In genomic region chr12:110992128-110992553, GRCm38 (mm10) we compare ENCODE assay signal across 8 mouse cellular contexts. TPM values are rescaled to one million over a fixed set of nuclear protein-coding genes. Genes with fewer than 3 reads are reported as not detected.
DNase-seq lines count a peak whose midpoint lies in the region; ATAC-seq and TF ChIP-seq lines count a peak whose summit lies in the region.

No protein-coding gene starts in this region.

- H3K36me3 ChIP-seq in forebrain, embryonic 13.5 days (ENCODE audit: poor library complexity, severe bottlenecking), result no peaks in the 10 kb centered on the region
- no peaks in the 10 kb centered on the region for H3K36me3 ChIP-seq in liver, embryonic 16.5 days (ENCODE audit: control insufficient read depth, insufficient read depth)
- no peaks in the 10 kb centered on the region for H3K36me3 ChIP-seq in neural tube, embryonic 12.5 days
- no peaks in the 10 kb centered on the region for H3K36me3 ChIP-seq in stomach, postnatal 0 days (ENCODE audit: control insufficient read depth, insufficient read depth, low read length)

- peak overlapping the region; percentile 61 for H3K4me2 ChIP-seq in forebrain, embryonic 13.5 days
- H3K4me2 ChIP-seq in liver, embryonic 16.5 days (ENCODE audit: low read depth, low read length), result peak overlapping the region; percentile 84
- H3K4me2 ChIP-seq in neural tube, embryonic 12.5 days (replicated peaks), result peak overlapping the region; percentile 65
- peak overlapping the region; percentile 64 for H3K4me2 ChIP-seq in stomach, postnatal 0 days (replicated peaks; ENCODE audit: low read depth)

- H3K9ac ChIP-seq in forebrain, embryonic 13.5 days, result peak overlapping the region; percentile 63
- peak overlapping the region; percentile 66 for H3K9ac ChIP-seq in liver, embryonic 16.5 days (ENCODE audit: low read depth, low read length)
- peak overlapping the region; percentile 54 for H3K9ac ChIP-seq in neural tube, embryonic 12.5 days
- peak overlapping the region; percentile 45 for H3K9ac ChIP-seq in stomach, postnatal 0 days (ENCODE audit: low read length)

- H3K9me3 ChIP-seq in forebrain, embryonic 13.5 days (replicated peaks), result no peaks in the 10 kb centered on the region
- H3K9me3 ChIP-seq in liver, embryonic 16.5 days (replicated peaks; ENCODE audit: control insufficient read depth, low read length), result no peaks in the 10 kb centered on the region
- no peaks in the 10 kb centered on the region for H3K9me3 ChIP-seq in neural tube, embryonic 12.5 days
- no peaks in the 10 kb centered on the region for H3K9me3 ChIP-seq in stomach, postnatal 0 days (ENCODE audit: control insufficient read depth, low read length)

- 0% methylated on average over 24 of the region's 24 CpGs for WGBS in forebrain, embryonic 13.5 days
- WGBS in liver, embryonic 16.5 days (ENCODE audit: insufficient replicate concordance), result under 1% methylated on average over 24 of the region's 24 CpGs
- under 1% methylated on average over 24 of the region's 24 CpGs for WGBS in neural tube, embryonic 12.5 days
- under 1% methylated on average over 24 of the region's 24 CpGs for whole genome bisulfite sequencing in stomach, postnatal 0 days

- peak overlapping the region; percentile 63; the same call in 1 of the 2 replicates for H3K27ac ChIP-seq in forebrain, embryonic 13.5 days
- H3K27ac ChIP-seq in liver, embryonic 16.5 days (ENCODE audit: low read length), result peak overlapping the region; percentile 80
- H3K27ac ChIP-seq in neural tube, embryonic 12.5 days, result no peak overlapping the region
- peak overlapping the region; percentile 90 for H3K27ac ChIP-seq in stomach, postnatal 0 days (replicated peaks)

- TF ChIP-seq EP300 in stomach, postnatal 0 days (optimal IDR thresholded peaks at IDR 0.05), result no peak

- DNase-seq in ES-CJ7 (ENCODE audit: low read depth, low spot score), result peak; percentile 97
- peak; percentile 95 to 97 for DNase-seq in heart, postnatal 10 days
- peak; percentile 96 for DNase-seq in kidney, postnatal 4 days
- peak; percentile 94 for DNase-seq in stomach, postnatal 0 days (ENCODE audit: low spot score)

- peak; percentile 98 for TF ChIP-seq CTCF in stomach, postnatal 0 days (IDR thresholded peaks at IDR 0.05; ENCODE audit: low read depth)

- ATAC-seq in cerebellum, adult (ENCODE audit: insufficient number of reproducible peaks, low FRiP score, low TSS enrichment), result peak; percentile 84
- peak; percentile 89 for ATAC-seq in forebrain, embryonic 13.5 days
- ATAC-seq in liver, embryonic 16.5 days (ENCODE audit: low read depth), result peak; percentile 95
- ATAC-seq in neural tube, embryonic 12.5 days (ENCODE audit: low FRiP score, low read depth), result peak; percentile 82
- ATAC-seq in stomach, postnatal 0 days (ENCODE audit: low FRiP score, low TSS enrichment), result peak; percentile 86

- H3K4me3 ChIP-seq in forebrain, embryonic 13.5 days, result peak overlapping the region; percentile 44
- peak overlapping the region; percentile 70 for H3K4me3 ChIP-seq in liver, embryonic 16.5 days (ENCODE audit: low read depth, low read length)
- peak overlapping the region; percentile 46 for H3K4me3 ChIP-seq in neural tube, embryonic 12.5 days
- peak overlapping the region; percentile 43 for H3K4me3 ChIP-seq in stomach, postnatal 0 days (ENCODE audit: low read depth, low read length)

- peaks cover 13% of the 10 kb centered on the region; the same call in 1 of the 2 replicates for H3K4me1 ChIP-seq in forebrain, embryonic 13.5 days
- peaks cover 18% of the 10 kb centered on the region for H3K4me1 ChIP-seq in liver, embryonic 16.5 days (ENCODE audit: control insufficient read depth, low read depth, low read length)
- H3K4me1 ChIP-seq in neural tube, embryonic 12.5 days, result peaks cover 7% of the 10 kb centered on the region; the same call in 1 of the 2 replicates
- no peaks in the 10 kb centered on the region for H3K4me1 ChIP-seq in stomach, postnatal 0 days (replicated peaks; ENCODE audit: control insufficient read depth, insufficient read depth)

- no peaks in the 10 kb centered on the region for H3K27me3 ChIP-seq in forebrain, embryonic 13.5 days
- no peaks in the 10 kb centered on the region for H3K27me3 ChIP-seq in liver, embryonic 16.5 days (ENCODE audit: control insufficient read depth, insufficient read depth, low read depth, low read length)
- no peaks in the 10 kb centered on the region for H3K27me3 ChIP-seq in neural tube, embryonic 12.5 days (replicated peaks)
- no peaks in the 10 kb centered on the region for H3K27me3 ChIP-seq in stomach, postnatal 0 days (ENCODE audit: control insufficient read depth, insufficient read depth, low read length)

- intact Hi-C loops in heart, postnatal 10 days (cut with DNase I), result loop anchor here (1.0 to 10.0 kb wide), 3 partner anchors 56 to 577 kb away; no protein-coding TSS in a partner anchor

RNA-seq across cellular contexts. Expression of gene Ankrd9, which starts 13.3 kb away (rescaled TPM):
- polyA plus RNA-seq in forebrain, embryonic 13.5 days (2015; fragmentation: Nextera tagmentation; extraction: Ambion mirVana), result 9.1 and 9.4 TPM in 2 replicates
- total RNA-seq in heart, postnatal 10 days (2021), result 10 to 100 TPM; 35.4 to 70.2 TPM
- 54.7 and 55.9 TPM in 2 replicates for polyA plus RNA-seq in liver, embryonic 16.5 days (2015; fragmentation: Nextera tagmentation; extraction: Ambion mirVana)
- polyA plus RNA-seq in neural tube, embryonic 12.5 days (2016; fragmentation: Nextera tagmentation; extraction: Ambion mirVana), result 9.5 and 10.5 TPM in 2 replicates
- 25.1 and 25.9 TPM in 2 replicates for polyA plus RNA-seq in stomach, postnatal 0 days (2015; fragmentation: Nextera tagmentation; extraction: Ambion mirVana)

RNA-seq across cellular contexts. Expression of gene Rcor1, which starts 47.0 kb away (rescaled TPM):
- polyA plus RNA-seq in forebrain, embryonic 13.5 days (2015; fragmentation: Nextera tagmentation; extraction: Ambion mirVana), result 8.0 and 8.4 TPM in 2 replicates
- 10 to 100 TPM; 25.3 to 27.9 TPM for total RNA-seq in heart, postnatal 10 days (2021)
- polyA plus RNA-seq in liver, embryonic 16.5 days (2015; fragmentation: Nextera tagmentation; extraction: Ambion mirVana), result 4.1 and 4.4 TPM in 2 replicates
- 7.9 and 8.5 TPM in 2 replicates for polyA plus RNA-seq in neural tube, embryonic 12.5 days (2016; fragmentation: Nextera tagmentation; extraction: Ambion mirVana)
- 7.9 and 10.5 TPM in 2 replicates for polyA plus RNA-seq in stomach, postnatal 0 days (2015; fragmentation: Nextera tagmentation; extraction: Ambion mirVana)
